Mouse (Mus musculus) spleen, adult 2 months (tissue): ENCODE measurements at regions not wholly inside any gene's neighbourhood (a gene's known extent, or its start where the extent isn't known, plus 50 kb on each side); places are given as distances from the start of the nearest gene placed in this dataset.

Source experiments
- CTCF ChIP-seq: fragments of 200-500 bp; IDR thresholded peaks from 2 replicates; pipeline ENCODE4 v1.5.1; 2011; ENCODE audit warnings: mild to moderate bottlenecking, inconsistent platforms; ENCODE audit not compliant: insufficient read depth, insufficient read length, insufficient replicate concordance; ENCODE audit errors: extremely low read depth
- POLR2A ChIP-seq: fragments of 200-500 bp; IDR thresholded peaks from 2 replicates; pipeline ENCODE4 v1.6.1; 2011; ENCODE audit warnings: low read depth, low read length, inconsistent platforms

DNA sequence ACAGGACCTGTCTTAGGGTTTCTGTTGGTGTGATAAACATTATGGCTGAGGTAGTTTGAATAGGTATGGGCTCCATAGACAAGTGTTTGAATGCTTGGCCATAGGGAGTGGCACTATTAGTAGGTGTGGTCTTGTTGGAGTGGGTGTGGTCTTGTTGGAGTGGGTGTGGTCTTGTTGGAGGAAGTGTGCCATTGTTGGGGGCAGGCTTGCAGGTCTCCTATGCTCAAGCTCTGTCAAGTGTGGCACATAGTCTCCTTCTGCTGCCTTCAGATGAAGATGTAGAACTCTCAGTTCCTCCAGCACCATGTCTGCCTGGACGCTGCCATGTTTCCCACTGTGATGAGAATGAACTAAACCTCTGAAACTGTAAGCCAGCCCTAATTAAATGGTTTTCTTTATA lies 59.9 kb downstream of the Gm11983 start:
- TF ChIP-seq POLR2A (no peak), CTCF (no peak)
